Mouse (Mus musculus) limb, embryonic 13.5 days (tissue): ENCODE data around the gene Jaml. TPM values are rescaled to one million over a fixed set of nuclear protein-coding genes. Genes with fewer than 3 reads are reported as not detected.

Experiments used
- polyA plus RNA-seq: library from polyadenylated mRNA; unstranded; fragments of >200 nt; fragmentation: Nextera tagmentation; extraction: Ambion mirVana; gene quantifications from 2 replicates; pipeline ENCODE4 v1.2.1, GENCODE M21; 2015

Jaml gene
- polyA plus RNA-seq, 1 experiment from 2014 or later = 1.5 TPM

Other genes starting within 250 kb of the Jaml start
- 18.0 and 20.3 TPM in 2 replicates for gene Kmt2a, start 197.9 kb upstream of the Jaml start, polyA plus RNA-seq
- gene Atp5l, start 158.4 kb upstream of the Jaml start, polyA plus RNA-seq = 613 and 626 TPM in 2 replicates
- gene Ube4a, start 113.6 kb upstream of the Jaml start, polyA plus RNA-seq = 27.0 and 27.3 TPM in 2 replicates
- 0.50 and 0.61 TPM in 2 replicates for gene Cd3g, start 98.8 kb upstream of the Jaml start, polyA plus RNA-seq
- gene Cd3d, start 97.4 kb upstream of the Jaml start, polyA plus RNA-seq = 0.15 TPM in 1 of 2 replicates, not detected in the other
- gene Cd3e, start 69.6 kb upstream of the Jaml start, polyA plus RNA-seq = not detected in 2 replicates
- 16.5 and 19.7 TPM in 2 replicates for gene Mpzl2, start 39.4 kb upstream of the Jaml start, polyA plus RNA-seq
- gene Mpzl3, start 24.0 kb upstream of the Jaml start, polyA plus RNA-seq = 2.0 and 2.2 TPM in 2 replicates
- 7.0 and 7.2 TPM in 2 replicates for gene Scn2b, start 38.6 kb downstream of the Jaml start, polyA plus RNA-seq
- gene Scn4b, start 59.2 kb downstream of the Jaml start, polyA plus RNA-seq = 0.11 and 0.13 TPM in 2 replicates
- not detected in 2 replicates for gene BC049352, start 102.8 kb downstream of the Jaml start, polyA plus RNA-seq
- 0.22 and 0.24 TPM in 2 replicates for gene Tmprss4, start 124.9 kb downstream of the Jaml start, polyA plus RNA-seq
- gene Il10ra, start 190.0 kb downstream of the Jaml start, polyA plus RNA-seq = 0.69 and 0.92 TPM in 2 replicates
- gene Tmprss13, start 239.9 kb downstream of the Jaml start, polyA plus RNA-seq = 1.6 and 1.7 TPM in 2 replicates